Mouse (Mus musculus): ENCODE measurements around the gene Olfr1100. TPM values are rescaled to one million over a fixed set of nuclear protein-coding genes. Genes with fewer than 3 reads are reported as not detected.

Olfr1100 gene
- total RNA-seq (2017) = not detected in 3 replicates

GRCm38 (mm10) chr2:86979854-86980253 lies at the start of gene Olfr1100:
Olfr1100 (minus strand) TSS chr2:86979954.
- ATAC-seq (replicated peaks; ENCODE audit: insufficient number of reproducible peaks, low FRiP score, low TSS enrichment, poor library complexity, severe bottlenecking) = no peak

- ATAC-seq (replicated peaks; ENCODE audit: insufficient number of reproducible peaks, low FRiP score, low TSS enrichment, poor library complexity, severe bottlenecking) = no peak
Observed at GRCm38 (mm10) chr2:87026980-87027379, 47.2 kb upstream of the Olfr1100 start, which contains the start of gene Olfr1104. Olfr1104 (minus strand) TSS chr2:87027080.

- ATAC-seq (replicated peaks; ENCODE audit: insufficient number of reproducible peaks, low FRiP score, low TSS enrichment, poor library complexity, severe bottlenecking) = no peak
Observed at GRCm38 (mm10) chr2:86998098-86998497, 18.3 kb upstream of the Olfr1100 start, which contains the start of gene Olfr1102. Olfr1102 (plus strand) TSS chr2:86998398.

- no peak for ATAC-seq (replicated peaks; ENCODE audit: insufficient number of reproducible peaks, low FRiP score, low TSS enrichment, poor library complexity, severe bottlenecking)
Observed at GRCm38 (mm10) chr2:86991121-86991520, 11.4 kb upstream of the Olfr1100 start, which contains the start of gene Olfr1101. Olfr1101 (minus strand) TSS chr2:86991221.

- ATAC-seq (replicated peaks; ENCODE audit: insufficient number of reproducible peaks, low FRiP score, low TSS enrichment, poor library complexity, severe bottlenecking) = no peak
Observed at GRCm38 (mm10) chr2:86960593-86960992, 19.2 kb downstream of the Olfr1100 start, which contains the start of gene Olfr1099. Olfr1099 (minus strand) TSS chr2:86960693.

- no peak for ATAC-seq (replicated peaks; ENCODE audit: insufficient number of reproducible peaks, low FRiP score, low TSS enrichment, poor library complexity, severe bottlenecking)
Observed at GRCm38 (mm10) chr2:86926557-86926956, 53.2 kb downstream of the Olfr1100 start.

Other genes with a start within 250 kb of the Olfr1100 start
- not detected in 3 replicates for gene Olfr1089, start 246.3 kb downstream of the Olfr1100 start, total RNA-seq (2017)
- gene Olfr1090, start 221.0 kb downstream of the Olfr1100 start, total RNA-seq (2017) = not detected in 3 replicates
- not detected in 3 replicates for gene Olfr1093, start 197.5 kb downstream of the Olfr1100 start, total RNA-seq (2017)
- not detected in 3 replicates for gene Olfr141, start 169.9 kb downstream of the Olfr1100 start, total RNA-seq (2017)
- not detected in 3 replicates for gene Olfr1094, start 155.3 kb downstream of the Olfr1100 start, total RNA-seq (2017)
- gene Olfr1095, start 128.3 kb downstream of the Olfr1100 start, total RNA-seq (2017) = not detected in 3 replicates
- not detected in 3 replicates for gene Gm13723, start 105.2 kb downstream of the Olfr1100 start, total RNA-seq (2017)
- gene Olfr1097, start 87.7 kb downstream of the Olfr1100 start, total RNA-seq (2017) = not detected in 3 replicates
- not detected in 3 replicates for gene Olfr1098, start 55.4 kb downstream of the Olfr1100 start, total RNA-seq (2017)
- not detected in 3 replicates for gene Olfr1099, start 19.3 kb downstream of the Olfr1100 start, total RNA-seq (2017)
- not detected in 3 replicates for gene Olfr1101, start 11.3 kb upstream of the Olfr1100 start, total RNA-seq (2017)
- gene Olfr1102, start 18.4 kb upstream of the Olfr1100 start, total RNA-seq (2017) = not detected in 3 replicates
- gene Olfr1104, start 47.1 kb upstream of the Olfr1100 start, total RNA-seq (2017) = not detected in 3 replicates
- gene Olfr1105, start 56.6 kb upstream of the Olfr1100 start, total RNA-seq (2017) = not detected in 3 replicates
- not detected in 3 replicates for gene Olfr1106, start 72.3 kb upstream of the Olfr1100 start, total RNA-seq (2017)
- not detected in 3 replicates for gene Olfr1107, start 95.9 kb upstream of the Olfr1100 start, total RNA-seq (2017)
- gene Olfr1109, start 116.1 kb upstream of the Olfr1100 start, total RNA-seq (2017) = not detected in 3 replicates
- not detected in 3 replicates for gene Olfr259, start 134.6 kb upstream of the Olfr1100 start, total RNA-seq (2017)
- gene Olfr1110, start 160.3 kb upstream of the Olfr1100 start, total RNA-seq (2017) = not detected in 3 replicates
- not detected in 3 replicates for gene Olfr1111, start 172.7 kb upstream of the Olfr1100 start, total RNA-seq (2017)
- gene Olfr1112, start 207.8 kb upstream of the Olfr1100 start, total RNA-seq (2017) = not detected in 3 replicates
- gene Olfr1113, start 229.0 kb upstream of the Olfr1100 start, total RNA-seq (2017) = not detected in 3 replicates